Mouse (Mus musculus) hindbrain, embryonic 16.5 days (tissue): ENCODE results near the gene Ninj1. TPM values are rescaled to one million over a fixed set of nuclear protein-coding genes. Genes with fewer than 3 reads are reported as not detected.
A peak's percentile ranks its signal among the peaks of the same experiment; 100 is the strongest.

ENCODE experiments used
- ATAC-seq: fragments of 200-750 bp; cut with Nextera tagmentation; 2 replicates; pipeline ENCODE4 v1.8.0; 2017; ENCODE audit warnings: moderate TSS enrichment, moderate library complexity
- H3K27ac ChIP-seq: fragments of 300-500 bp; sonication (generic); 2 replicates; pipeline ENCODE4 v1.5.1; 2014; ENCODE audit warnings: low read depth, mild to moderate bottlenecking, control low read depth, low read length, moderate library complexity
- H3K27me3 ChIP-seq: fragments of 300-500 bp; sonication (generic); replicated peaks from 2 replicates; pipeline ENCODE4 v1.6.1; 2014; ENCODE audit warnings: low read length; ENCODE audit not compliant: control insufficient read depth, insufficient read depth
- H3K36me3 ChIP-seq: fragments of 300-500 bp; sonication (generic); 2 replicates; pipeline ENCODE4 v1.6.1; 2014; ENCODE audit warnings: mild to moderate bottlenecking, low read length, moderate library complexity, mixed read lengths; ENCODE audit not compliant: control insufficient read depth, insufficient read depth
- H3K4me1 ChIP-seq: fragments of 300-500 bp; sonication (generic); 2 replicates; pipeline ENCODE4 v1.6.1; 2014; ENCODE audit warnings: low read depth, low read length; ENCODE audit not compliant: control insufficient read depth, insufficient read depth
- H3K4me2 ChIP-seq: fragments of 300-500 bp; sonication (generic); 2 replicates; pipeline ENCODE4 v1.6.1; 2014; ENCODE audit warnings: mild to moderate bottlenecking, low read length, control low read depth, moderate library complexity
- H3K4me3 ChIP-seq: fragments of 300-500 bp; sonication (generic); 2 replicates; pipeline ENCODE4 v1.5.1; 2014; ENCODE audit warnings: mild to moderate bottlenecking, low read length, control low read depth, moderate library complexity
- H3K9ac ChIP-seq: fragments of 300-500 bp; sonication (generic); 2 replicates; pipeline ENCODE4 v1.6.1; 2014; ENCODE audit warnings: low read depth, mild to moderate bottlenecking, control low read depth, low read length, moderate library complexity
- H3K9me3 ChIP-seq: fragments of 300-500 bp; sonication (generic); 2 replicates; pipeline ENCODE4 v1.6.1; 2014; ENCODE audit warnings: mild to moderate bottlenecking, low read length, moderate library complexity; ENCODE audit not compliant: control insufficient read depth
- WGBS: fragments of 180-500 bp; shearing (Covaris S2); extraction: QIAGEN DNeasy Blood & Tissue Kit; methylation state at CpG from one replicate; pipeline ENCODE4 v1.1.7; 2014; 5-methylcytosine and 5-hydroxymethylcytosine counted together
- polyA plus RNA-seq: library from polyadenylated mRNA; unstranded; fragments of >200 nt; fragmentation: Nextera tagmentation; extraction: Ambion mirVana; gene quantifications from 2 replicates; pipeline ENCODE4 v1.2.1, GENCODE M21; 2015

Gene Ninj1
- polyA plus RNA-seq, 1 experiment from 2014 or later: 40.2 TPM

- Histone ChIP-seq H3K9ac (no peak overlapping the region), H3K4me3 (no peak overlapping the region), H3K27me3 (no peaks in the 10 kb centered on the region), H3K9me3 (no peaks in the 10 kb centered on the region), H3K4me2 (no peak overlapping the region), H3K36me3 (peaks cover 4% of the 10 kb centered on the region), H3K4me1 (no peaks in the 10 kb centered on the region; the same call in 1 of the 2 replicates), H3K27ac (no peak overlapping the region)
- 79% methylated on average over 6 of the region's 6 CpGs for WGBS
- ATAC-seq: peak; percentile 28; the same call in 1 of the 2 replicates
Measured at GRCm38 (mm10) chr13:49196766-49197165, 9.5 kb downstream of the Ninj1 start.

- H3K4me1 ChIP-seq: no peaks in the 10 kb centered on the region
Measured at GRCm38 (mm10) chr13:49198734-49199133, 11.4 kb downstream of the Ninj1 start.

GRCm38 (mm10) chr13:49199891-49200290 lies 12.6 kb downstream of the Ninj1 start:
- Histone ChIP-seq H3K4me3 (no peak overlapping the region), H3K27me3 (no peaks in the 10 kb centered on the region), H3K4me2 (no peak overlapping the region), H3K9me3 (no peaks in the 10 kb centered on the region), H3K36me3 (peaks cover 7% of the 10 kb centered on the region), H3K9ac (no peak overlapping the region), H3K4me1 (no peaks in the 10 kb centered on the region), H3K27ac (no peak overlapping the region)
- 88% methylated on average over 7 of the region's 7 CpGs for WGBS
- no peak for ATAC-seq

More at GRCm38 (mm10) chr13:49198734-49199133, 11.4 kb downstream of the Ninj1 start:
- Histone ChIP-seq H3K36me3 (peaks cover 7% of the 10 kb centered on the region), H3K9ac (no peak overlapping the region), H3K27ac (no peak overlapping the region), H3K4me3 (no peak overlapping the region), H3K27me3 (no peaks in the 10 kb centered on the region), H3K4me2 (no peak overlapping the region), H3K9me3 (no peaks in the 10 kb centered on the region)
- 93% methylated on average over 9 of the region's 9 CpGs for WGBS
- no peak for ATAC-seq

DNA sequence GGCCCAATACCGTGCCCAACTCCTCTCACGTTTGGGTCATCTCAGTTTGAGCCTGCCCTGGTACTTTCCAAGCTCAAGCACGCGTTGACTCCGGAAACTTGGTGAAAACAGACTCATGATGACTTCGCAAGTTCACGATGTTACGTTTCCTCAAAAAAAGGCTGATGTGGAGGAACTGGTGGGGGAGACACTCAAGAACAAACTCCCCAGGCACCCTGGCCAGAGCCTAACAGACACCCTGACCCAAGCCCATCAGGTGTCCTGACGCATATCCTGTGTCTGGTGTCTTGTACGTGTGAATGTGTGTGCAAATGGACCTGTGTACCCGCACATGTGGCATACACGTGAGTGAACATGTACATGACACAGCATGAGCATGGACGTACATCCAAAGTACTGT lies 13.4 kb downstream of the Ninj1 start:
- no peak overlapping the region for H3K4me3 ChIP-seq
- peaks cover 4% of the 10 kb centered on the region for H3K36me3 ChIP-seq
- H3K9me3 ChIP-seq: no peaks in the 10 kb centered on the region
- no peak overlapping the region for H3K4me2 ChIP-seq
- H3K27ac ChIP-seq: no peak overlapping the region
- no peaks in the 10 kb centered on the region for H3K27me3 ChIP-seq
- no peak overlapping the region for H3K9ac ChIP-seq
- 91% methylated on average over 13 of the region's 13 CpGs for WGBS
- no peak for ATAC-seq
- H3K4me1 ChIP-seq: no peaks in the 10 kb centered on the region

DNA sequence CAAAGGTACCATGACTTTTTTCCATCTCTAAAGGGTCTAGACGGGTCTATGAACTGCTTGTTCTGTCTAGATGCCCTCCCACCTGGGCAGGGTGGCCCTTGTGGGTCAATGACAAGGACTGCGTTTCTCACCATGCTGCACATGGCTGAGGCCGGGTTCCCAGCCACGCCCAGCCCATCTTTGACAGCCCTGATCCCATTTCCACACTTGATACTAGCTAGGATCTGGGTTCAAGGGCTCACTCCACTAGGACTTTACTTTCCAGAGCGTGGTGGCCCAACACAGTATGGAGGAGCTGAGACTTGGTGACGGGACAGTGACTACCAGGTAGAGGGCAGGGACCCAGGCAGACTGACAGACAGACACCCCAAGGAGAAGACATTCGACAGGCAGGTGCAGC lies 15.3 kb downstream of the Ninj1 start:
- H3K4me2 ChIP-seq: no peak overlapping the region
- H3K36me3 ChIP-seq: peaks cover 3% of the 10 kb centered on the region; the same call in 1 of the 2 replicates
- H3K9ac ChIP-seq: no peak overlapping the region
- H3K9me3 ChIP-seq: no peaks in the 10 kb centered on the region
- no peak overlapping the region for H3K27ac ChIP-seq
- H3K4me1 ChIP-seq: no peaks in the 10 kb centered on the region
- no peaks in the 10 kb centered on the region for H3K27me3 ChIP-seq
- H3K4me3 ChIP-seq: no peak overlapping the region
- 91% methylated on average over 7 of the region's 7 CpGs for WGBS
- no peak for ATAC-seq

DNA sequence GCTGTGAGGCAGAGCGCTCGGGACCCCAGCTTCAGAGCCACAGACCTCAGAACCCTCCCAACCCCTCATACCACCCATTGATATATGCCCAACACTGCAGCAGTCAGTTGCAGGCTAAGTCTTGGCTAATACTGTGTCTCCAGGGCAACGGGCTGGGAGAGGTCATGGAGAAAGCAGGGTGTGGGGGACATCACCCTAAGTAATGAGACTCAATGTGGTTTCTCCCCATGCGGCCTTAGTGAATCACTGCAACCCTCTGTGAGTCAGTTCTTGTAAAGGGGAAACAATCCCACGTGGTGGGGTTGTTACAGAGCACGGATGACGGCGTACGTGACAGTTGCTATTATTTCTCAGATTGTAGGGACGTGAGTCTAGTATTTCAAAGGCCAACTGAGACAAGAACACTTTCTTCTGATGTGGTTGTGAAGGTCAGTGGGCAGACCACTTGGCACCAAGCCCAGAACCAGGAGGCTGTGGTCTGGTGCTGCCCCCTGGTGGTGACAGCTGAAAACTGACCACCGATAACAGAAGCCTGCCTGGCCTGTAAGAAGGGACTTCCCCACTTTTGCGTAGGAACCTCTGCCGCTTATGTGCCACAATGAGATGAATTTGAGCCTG lies 18.2 kb downstream of the Ninj1 start:
- Histone ChIP-seq H3K27me3 (no peaks in the 10 kb centered on the region), H3K4me2 (no peak overlapping the region), H3K4me3 (no peak overlapping the region), H3K4me1 (no peaks in the 10 kb centered on the region), H3K9me3 (no peaks in the 10 kb centered on the region), H3K9ac (no peak overlapping the region), H3K27ac (no peak overlapping the region), H3K36me3 (peaks cover 3% of the 10 kb centered on the region; the same call in 1 of the 2 replicates)
- ATAC-seq: peak; percentile 51
- whole genome bisulfite sequencing: 26% methylated on average over 13 of the region's 13 CpGs

GRCm38 (mm10) chr13:49206341-49206740 lies 19.1 kb downstream of the Ninj1 start:
- Histone ChIP-seq H3K27ac (no peak overlapping the region), H3K4me3 (no peak overlapping the region), H3K4me2 (no peak overlapping the region), H3K4me1 (peaks cover 2% of the 10 kb centered on the region; the same call in 1 of the 2 replicates), H3K9me3 (no peaks in the 10 kb centered on the region), H3K27me3 (no peaks in the 10 kb centered on the region), H3K36me3 (peaks cover 3% of the 10 kb centered on the region; the same call in 1 of the 2 replicates), H3K9ac (no peak overlapping the region)
- WGBS: 96% methylated on average over 2 of the region's 2 CpGs
- ATAC-seq: no peak

- H3K27me3 ChIP-seq: no peaks in the 10 kb centered on the region
- H3K9me3 ChIP-seq: no peaks in the 10 kb centered on the region
- ATAC-seq: no peak
- no peak overlapping the region for H3K27ac ChIP-seq
- WGBS: 72% methylated on average over 7 of the region's 7 CpGs
- H3K9ac ChIP-seq: no peak overlapping the region
- H3K4me2 ChIP-seq: no peak overlapping the region
- no peak overlapping the region for H3K4me3 ChIP-seq
- no peaks in the 10 kb centered on the region for H3K36me3 ChIP-seq
- peaks cover 18% of the 10 kb centered on the region for H3K4me1 ChIP-seq
Measured at GRCm38 (mm10) chr13:49209306-49209705, 22.0 kb downstream of the Ninj1 start.

- H3K4me1 ChIP-seq: peaks cover 35% of the 10 kb centered on the region
- ATAC-seq: no peak
- H3K36me3 ChIP-seq: no peaks in the 10 kb centered on the region
- no peak overlapping the region for H3K4me2 ChIP-seq
- WGBS: 84% methylated on average over 4 of the region's 4 CpGs
- H3K27ac ChIP-seq: peak overlapping the region; percentile 55; the same call in 1 of the 2 replicates
- H3K27me3 ChIP-seq: peaks cover 8% of the 10 kb centered on the region; the same call in 1 of the 2 replicates
- peak overlapping the region; percentile 11; the same call in 1 of the 2 replicates for H3K9ac ChIP-seq
- no peaks in the 10 kb centered on the region for H3K9me3 ChIP-seq
- no peak overlapping the region for H3K4me3 ChIP-seq
Measured at GRCm38 (mm10) chr13:49212711-49213500, 25.6 kb downstream of the Ninj1 start.
